Comparison of ENCODE assay signal across 10 mouse cellular contexts in genomic region chr2:20963226-20963805, GRCm38 (mm10). TPM values are rescaled to one million over a fixed set of nuclear protein-coding genes. Genes with fewer than 3 reads are reported as not detected.
A peak's percentile ranks its signal among the peaks of the same experiment; 100 is the strongest.
DNase-seq lines count a peak whose midpoint lies in the region; ATAC-seq and TF ChIP-seq lines count a peak whose summit lies in the region.
"Had no signal": no experiment of that assay in that cellular context is flagged by ENCODE, and none has a peak within 500 bp of the region (broad histone marks: within the 10 kb centered on the region; RNA-seq: fewer than 3 reads in every experiment).

No protein-coding gene starts in this region.

- peaks cover 49% of the 10 kb centered on the region for H3K4me1 ChIP-seq in forebrain, embryonic 16.5 days (replicated peaks; ENCODE audit: control insufficient read depth, insufficient read depth, low read length)
- peaks cover 42% of the 10 kb centered on the region for H3K4me1 ChIP-seq in hindbrain, postnatal 0 days (ENCODE audit: insufficient read depth, low read length)
- H3K4me1 ChIP-seq in midbrain, embryonic 16.5 days (ENCODE audit: control insufficient read depth, insufficient read depth, low read length), result peaks cover 45% of the 10 kb centered on the region
- H3K4me1 ChIP-seq in thymus, adult 2 months (replicated peaks; ENCODE audit: control insufficient read depth, insufficient read depth, low read length), result peaks cover 19% of the 10 kb centered on the region

- peak overlapping the region; percentile 46 for H3K4me2 ChIP-seq in forebrain, embryonic 16.5 days (ENCODE audit: low read length)
- peak overlapping the region; percentile 35 for H3K4me2 ChIP-seq in hindbrain, postnatal 0 days (ENCODE audit: low read depth, low read length)
- H3K4me2 ChIP-seq in midbrain, embryonic 16.5 days (ENCODE audit: low read length), result peak overlapping the region; percentile 48
- H3K4me2 ChIP-seq: embryonic facial prominence, embryonic 12.5 days had no signal

- intact Hi-C loops in heart, postnatal 36 days (cut with DNase I), result loop anchor here (2.0 to 5.0 kb wide), 2 partner anchors 25 to 36 kb away; no protein-coding TSS in a partner anchor

- no peaks in the 10 kb centered on the region for H3K9me3 ChIP-seq in forebrain, embryonic 16.5 days (ENCODE audit: control insufficient read depth, low read length)
- H3K9me3 ChIP-seq in hindbrain, postnatal 0 days (ENCODE audit: low read length), result no peaks in the 10 kb centered on the region
- no peaks in the 10 kb centered on the region for H3K9me3 ChIP-seq in midbrain, embryonic 16.5 days (replicated peaks; ENCODE audit: control insufficient read depth, low read length, poor library complexity, severe bottlenecking)
- H3K9me3 ChIP-seq: embryonic facial prominence, embryonic 12.5 days had no signal

- no peaks in the 10 kb centered on the region for H3K36me3 ChIP-seq in forebrain, embryonic 16.5 days (ENCODE audit: control insufficient read depth, insufficient read depth)
- H3K36me3 ChIP-seq in hindbrain, postnatal 0 days (ENCODE audit: insufficient read depth, low read length), result no peaks in the 10 kb centered on the region
- no peaks in the 10 kb centered on the region for H3K36me3 ChIP-seq in midbrain, embryonic 16.5 days (ENCODE audit: control insufficient read depth, insufficient read depth, low read length)
- H3K36me3 ChIP-seq in thymus, adult 2 months (ENCODE audit: control insufficient read depth, insufficient read depth, low read length), result no peaks in the 10 kb centered on the region
- H3K36me3 ChIP-seq: embryonic facial prominence, embryonic 12.5 days had no signal

- ATAC-seq in forebrain, embryonic 16.5 days, result no peak
- no peak for ATAC-seq in hindbrain, postnatal 0 days
- no peak for ATAC-seq in midbrain, embryonic 16.5 days

- no peaks in the 10 kb centered on the region for H3K27me3 ChIP-seq in forebrain, embryonic 16.5 days (replicated peaks; ENCODE audit: control insufficient read depth, insufficient read depth, low read length)
- H3K27me3 ChIP-seq in hindbrain, postnatal 0 days (ENCODE audit: insufficient read depth, low read length), result no peaks in the 10 kb centered on the region
- H3K27me3 ChIP-seq in midbrain, embryonic 16.5 days (ENCODE audit: control insufficient read depth, insufficient read depth, low read depth, low read length), result no peaks in the 10 kb centered on the region
- H3K27me3 ChIP-seq in thymus, adult 2 months (ENCODE audit: control insufficient read depth, insufficient read depth, low read length), result no peaks in the 10 kb centered on the region; the same call in 1 of the 2 replicates
- H3K27me3 ChIP-seq: embryonic facial prominence, embryonic 12.5 days had no signal

- peak; percentile 95 for DNase-seq in heart, adult 11 months
- no peak for DNase-seq in heart, postnatal 36 days
- DNase-seq in hindbrain, postnatal 0 days (ENCODE audit: low spot score), result no peak
- no peak for DNase-seq in thymus, adult 2 months
- DNase-seq in layer of hippocampus, adult 11-12 months (ENCODE audit: low spot score), result no peak
- no peak for DNase-seq in kidney, postnatal 36 days
- DNase-seq: lung, postnatal 14 days had no signal

- no peak for TF ChIP-seq CTCF in hindbrain, postnatal 0 days (IDR thresholded peaks at IDR 0.05; ENCODE audit: low read depth)
- no peak for TF ChIP-seq CTCF in thymus, adult 2 months (IDR thresholded peaks at IDR 0.05; ENCODE audit: borderline replicate concordance, control insufficient read depth, extremely low read depth, insufficient read depth, low read length, poor library complexity)

- no peak overlapping the region for H3K27ac ChIP-seq in forebrain, embryonic 16.5 days (ENCODE audit: low read length)
- H3K27ac ChIP-seq in hindbrain, postnatal 0 days, result no peak overlapping the region
- H3K27ac ChIP-seq in midbrain, embryonic 16.5 days (ENCODE audit: low read length), result no peak overlapping the region
- H3K27ac ChIP-seq in thymus, adult 2 months (ENCODE audit: control insufficient read depth, insufficient read depth, low read length), result no peak overlapping the region
- H3K27ac ChIP-seq: embryonic facial prominence, embryonic 12.5 days had no signal

- no peak for TF ChIP-seq POLR2A in thymus, adult 2 months (IDR thresholded peaks at IDR 0.05; ENCODE audit: control insufficient read depth, extremely low read depth, insufficient read depth, low read length, poor library complexity)

- H3K4me3 ChIP-seq in forebrain, embryonic 16.5 days (replicated peaks; ENCODE audit: low read length), result peak overlapping the region; percentile 22
- no peak overlapping the region for H3K4me3 ChIP-seq in hindbrain, postnatal 0 days (ENCODE audit: low read length)
- H3K4me3 ChIP-seq in midbrain, embryonic 16.5 days (ENCODE audit: low read depth, low read length), result peak overlapping the region; percentile 21
- H3K4me3 ChIP-seq in thymus, adult 2 months (ENCODE audit: control insufficient read depth, insufficient read depth, low read length), result no peak overlapping the region
- H3K4me3 ChIP-seq: embryonic facial prominence, embryonic 12.5 days had no signal

- no peak overlapping the region; the same call in 1 of the 2 replicates for H3K9ac ChIP-seq in forebrain, embryonic 16.5 days (replicated peaks; ENCODE audit: low read depth, low read length)
- 0 out of 2 replicates have a peak overlapping the region, but pooled peaks have one; percentile 2 for H3K9ac ChIP-seq in hindbrain, postnatal 0 days (replicated peaks; ENCODE audit: low read length)
- H3K9ac ChIP-seq in midbrain, embryonic 16.5 days (ENCODE audit: low read depth, low read length), result no peak overlapping the region
- H3K9ac ChIP-seq: embryonic facial prominence, embryonic 12.5 days had no signal

- WGBS in forebrain, embryonic 16.5 days, result 64% methylated on average over 5 of the region's 5 CpGs
- WGBS in hindbrain, postnatal 0 days, result 73% methylated on average over 5 of the region's 5 CpGs
- 76% methylated on average over 5 of the region's 5 CpGs for WGBS in midbrain, embryonic 16.5 days
- 83% methylated on average over 5 of the region's 5 CpGs for WGBS in thymus, adult 2 months

RNA-seq across cellular contexts. Expression of gene Arhgap21, which starts 5.4 kb away (rescaled TPM):
- total RNA-seq in heart, postnatal 36 days (2021), result 10 to 100 TPM; 73.4 to 85.7 TPM
- polyA plus RNA-seq in forebrain, embryonic 16.5 days (2015; fragmentation: Nextera tagmentation; extraction: Ambion mirVana), result 40.2 and 40.9 TPM in 2 replicates
- total RNA-seq in hindbrain, postnatal 0 days (2014; rRNA removed), result 65.8 and 76.4 TPM in 2 replicates
- polyA plus RNA-seq in hindbrain, postnatal 0 days (2015; fragmentation: Nextera tagmentation; extraction: Ambion mirVana), result 26.6 and 27.7 TPM in 2 replicates
- 40.9 and 41.7 TPM in 2 replicates for polyA plus RNA-seq in midbrain, embryonic 16.5 days (2015; fragmentation: Nextera tagmentation; extraction: Ambion mirVana)
- 4.8 and 5.3 TPM in 2 replicates for polyA plus RNA-seq in thymus, adult 2 months (2012; rRNA removed)

Comparison
In these comparisons a context has a peak if more than half of its experiments do, and no peak if none do; other contexts are left out.
1. H3K4me3 ChIP-seq: peak in forebrain, embryonic 16.5 days (single experiment) and midbrain, embryonic 16.5 days (single experiment); none in hindbrain, postnatal 0 days (single experiment) and thymus, adult 2 months (single experiment).
2. Peak in every context shown above with its lines, with median percentiles within 50 percentile points of each other: H3K4me2 ChIP-seq.